Mouse (Mus musculus) embryonic facial prominence, embryonic 10.5 days (tissue): Measurements from ENCODE around the gene Disp3. TPM values are rescaled to one million over a fixed set of nuclear protein-coding genes. Genes with fewer than 3 reads are reported as not detected.

Experiments used
- DNase-seq: peaks from one replicate; pipeline ENCODE4 v3.0.0-alpha.2; 2017; ENCODE audit warnings: low spot score
- H3K27ac ChIP-seq: fragments of 300-500 bp; sonication (generic); replicated peaks from 2 replicates; pipeline ENCODE4 v1.5.1; 2016; ENCODE audit warnings: mild to moderate bottlenecking
- H3K27me3 ChIP-seq: fragments of 300-500 bp; sonication (generic); replicated peaks from 2 replicates; pipeline ENCODE4 v1.6.1; 2016; ENCODE audit warnings: low read depth, mild to moderate bottlenecking; ENCODE audit not compliant: poor library complexity, severe bottlenecking
- H3K36me3 ChIP-seq: fragments of 300-500 bp; sonication (generic); replicated peaks from 2 replicates; pipeline ENCODE4 v1.6.1; 2016; ENCODE audit warnings: mild to moderate bottlenecking, moderate library complexity
- H3K4me1 ChIP-seq: fragments of 300-500 bp; sonication (generic); 2 replicates; pipeline ENCODE4 v1.6.1; 2016
- H3K4me3 ChIP-seq: fragments of 300-500 bp; sonication (generic); 2 replicates; pipeline ENCODE4 v1.5.1; 2016; ENCODE audit warnings: mild to moderate bottlenecking, moderate library complexity
- H3K9me3 ChIP-seq: fragments of 300-500 bp; sonication (generic); 2 replicates; pipeline ENCODE4 v1.6.1; 2016; ENCODE audit warnings: mild to moderate bottlenecking
- WGBS: fragments of 180-500 bp; shearing (Covaris S2); methylation state at CpG from one replicate; pipeline ENCODE4 v1.1.7; 2016; 5-methylcytosine and 5-hydroxymethylcytosine counted together
- polyA plus RNA-seq: library from polyadenylated mRNA; unstranded; fragments of >200 nt; fragmentation: Nextera tagmentation; extraction: Ambion mirVana; gene quantifications from 2 replicates; pipeline ENCODE4 v1.2.1, GENCODE M21; 2016

The Disp3 gene
- polyA plus RNA-seq, 1 experiment from 2014 or later, result 1.1 TPM

DNA sequence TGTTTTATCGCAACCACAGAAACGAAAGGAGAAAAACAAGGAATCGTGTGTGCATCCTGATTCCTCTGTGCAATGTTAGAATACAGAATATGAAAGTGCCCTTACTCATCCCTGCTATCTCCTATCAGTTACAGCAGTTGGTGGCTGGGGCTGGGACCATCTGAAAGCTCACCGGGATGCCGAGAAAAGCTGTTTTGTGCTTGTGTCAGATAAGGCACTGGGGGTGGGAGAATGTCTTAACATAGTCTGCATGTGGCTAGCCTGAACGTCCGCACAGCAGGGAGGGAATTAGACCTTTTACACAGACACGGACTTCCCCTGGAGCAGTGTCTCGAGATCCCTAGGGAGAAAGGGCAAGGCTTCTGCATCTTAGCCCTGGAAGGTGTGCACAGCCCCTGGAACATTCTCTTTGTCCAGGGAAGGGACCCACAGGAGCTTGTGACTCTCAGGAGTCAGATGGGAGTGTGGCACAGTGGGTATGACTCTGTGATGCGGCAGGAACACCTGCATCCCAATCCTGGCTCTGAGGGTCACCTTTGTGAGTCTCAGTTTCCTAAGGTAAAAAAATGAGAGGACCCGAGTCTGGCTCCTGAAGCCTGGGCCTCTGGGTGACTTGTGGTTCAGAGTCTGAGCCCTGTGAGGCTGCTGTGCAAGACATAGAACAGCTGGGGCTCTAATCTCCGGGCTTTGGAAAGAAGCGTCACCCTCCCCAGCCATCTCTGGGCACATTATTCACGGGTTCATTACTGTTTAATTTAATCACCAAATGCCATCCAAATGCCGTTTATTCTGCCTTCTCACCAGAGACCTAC, 83.5 kb downstream of the Disp3 start:
- H3K4me3 ChIP-seq, result no peak overlapping the region
- no peaks in the 10 kb centered on the region for H3K36me3 ChIP-seq
- no peak overlapping the region for H3K27ac ChIP-seq
- WGBS, result 59% methylated on average over 15 of the region's 15 CpGs
- peaks cover 21% of the 10 kb centered on the region for H3K4me1 ChIP-seq
- peaks cover 19% of the 10 kb centered on the region for H3K27me3 ChIP-seq
- no peak for DNase-seq
- no peaks in the 10 kb centered on the region for H3K9me3 ChIP-seq

- no peak overlapping the region for H3K4me3 ChIP-seq
- DNase-seq, result no peak
- peaks cover 23% of the 10 kb centered on the region for H3K4me1 ChIP-seq
- no peaks in the 10 kb centered on the region for H3K36me3 ChIP-seq
- 89% methylated on average over 2 of the region's 2 CpGs for WGBS
- no peak overlapping the region for H3K27ac ChIP-seq
- H3K27me3 ChIP-seq, result peaks cover 26% of the 10 kb centered on the region
- H3K9me3 ChIP-seq, result no peaks in the 10 kb centered on the region
These were observed 84.2 kb downstream of the Disp3 start for GRCm38 (mm10) chr4:148203557-148203956.

DNA sequence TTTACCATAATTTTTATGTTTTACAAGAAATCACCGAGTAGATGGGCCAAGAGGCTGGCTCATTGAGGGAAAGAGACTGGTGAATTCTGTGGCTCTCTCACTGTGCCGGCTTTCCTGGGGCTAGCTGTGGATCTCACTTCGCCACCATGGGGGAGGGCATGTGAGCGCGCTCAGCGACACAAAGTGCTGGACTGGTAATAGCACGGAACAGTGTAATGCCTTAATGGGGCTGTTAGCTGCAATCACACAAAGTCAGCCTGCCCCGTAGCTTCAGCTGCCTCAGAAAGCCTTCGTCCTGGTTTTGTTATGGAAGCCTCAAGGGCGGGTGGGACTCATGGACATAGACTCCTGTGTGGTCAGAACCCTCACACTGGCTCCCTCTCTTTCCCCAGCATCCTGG, 89.0 kb downstream of the Disp3 start:
- Histone ChIP-seq H3K4me3 (no peak overlapping the region), H3K9me3 (no peaks in the 10 kb centered on the region), H3K27ac (no peak overlapping the region), H3K4me1 (peaks cover 11% of the 10 kb centered on the region; the same call in 1 of the 2 replicates), H3K27me3 (peaks cover 33% of the 10 kb centered on the region), H3K36me3 (no peaks in the 10 kb centered on the region)
- 44% methylated on average over 10 of the region's 10 CpGs for WGBS
- no peak for DNase-seq

GRCm38 (mm10) chr4:148194400-148194799, 93.4 kb downstream of the Disp3 start:
- Histone ChIP-seq H3K4me3 (no peak overlapping the region), H3K27ac (no peak overlapping the region), H3K36me3 (no peaks in the 10 kb centered on the region), H3K9me3 (no peaks in the 10 kb centered on the region), H3K4me1 (peaks cover 9% of the 10 kb centered on the region), H3K27me3 (peaks cover 27% of the 10 kb centered on the region)
- DNase-seq, result no peak

DNA sequence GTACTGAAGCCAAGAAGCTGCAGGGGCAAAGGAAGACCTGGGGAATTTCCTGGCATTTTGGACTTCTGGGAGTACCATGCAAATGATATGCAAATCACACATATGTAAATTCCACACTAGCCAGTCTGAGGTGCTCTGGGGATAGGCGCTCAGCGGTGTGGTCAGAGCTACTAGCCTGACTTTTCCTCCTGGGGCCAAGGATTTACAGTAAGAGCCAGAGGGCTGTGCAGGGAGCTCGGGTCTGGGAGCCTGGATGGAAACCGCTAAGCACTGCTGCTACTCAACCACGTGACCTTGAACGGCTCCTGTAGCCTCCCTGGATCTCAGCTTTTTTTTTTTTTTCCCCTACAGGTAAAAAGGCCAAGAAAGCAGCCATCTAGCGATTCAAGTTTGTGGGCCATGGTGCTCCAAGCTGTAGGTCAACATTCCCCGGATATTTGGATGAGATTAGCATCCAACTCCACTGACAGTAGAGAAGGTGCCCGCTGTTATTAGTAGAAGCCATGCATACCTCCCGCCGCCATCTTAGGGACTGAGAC, 95.0 kb downstream of the Disp3 start:
- 36% methylated on average over 11 of the region's 11 CpGs for WGBS

More for the DNA sequence above, 95.0 kb downstream of the Disp3 start:
- H3K27ac ChIP-seq, result no peak overlapping the region
- H3K27me3 ChIP-seq, result peaks cover 16% of the 10 kb centered on the region; the same call in 1 of the 2 replicates
- no peaks in the 10 kb centered on the region for H3K36me3 ChIP-seq
- H3K4me3 ChIP-seq, result no peak overlapping the region; the same call in 1 of the 2 replicates
- H3K9me3 ChIP-seq, result no peaks in the 10 kb centered on the region
- DNase-seq, result no peak
- peaks cover 4% of the 10 kb centered on the region for H3K4me1 ChIP-seq

Other genes starting within 250 kb of the Disp3 start
- 10.3 and 12.0 TPM in 2 replicates for gene Clcn6, start 249.1 kb downstream of the Disp3 start, polyA plus RNA-seq
- gene Mthfr, start 248.9 kb downstream of the Disp3 start, polyA plus RNA-seq, result 25.2 and 25.4 TPM in 2 replicates
- gene Agtrap, start 199.9 kb downstream of the Disp3 start, polyA plus RNA-seq, result 13.2 and 14.8 TPM in 2 replicates
- 63.3 and 67.3 TPM in 2 replicates for gene Mad2l2, start 157.6 kb downstream of the Disp3 start, polyA plus RNA-seq
- gene Draxin, start 157.3 kb downstream of the Disp3 start, polyA plus RNA-seq, result 1.5 and 2.4 TPM in 2 replicates
- gene Fbxo6, start 135.8 kb downstream of the Disp3 start, polyA plus RNA-seq, result 8.3 and 10.6 TPM in 2 replicates
- 18.0 and 21.3 TPM in 2 replicates for gene Fbxo44, start 127.5 kb downstream of the Disp3 start, polyA plus RNA-seq
- gene Fbxo2, start 127.3 kb downstream of the Disp3 start, polyA plus RNA-seq, result 0.82 and 1.1 TPM in 2 replicates
- 22.9 and 23.6 TPM in 2 replicates for gene Ubiad1, start 156.8 kb upstream of the Disp3 start, polyA plus RNA-seq
- gene Mtor, start 160.6 kb upstream of the Disp3 start, polyA plus RNA-seq, result 20.7 and 23.7 TPM in 2 replicates
- gene Angptl7, start 212.5 kb upstream of the Disp3 start, polyA plus RNA-seq, result 0.23 and 0.37 TPM in 2 replicates